Mouse (Mus musculus) hindbrain, embryonic 11.5 days (tissue): Measurements from ENCODE around the gene Cops7b. TPM values are rescaled to one million over a fixed set of nuclear protein-coding genes. Genes with fewer than 3 reads are reported as not detected.

Experiments
- ATAC-seq: fragments of 200-750 bp; cut with Nextera tagmentation; 2 replicates; pipeline ENCODE4 v1.8.0; 2017; ENCODE audit warnings: mild to moderate bottlenecking, moderate TSS enrichment, moderate library complexity; ENCODE audit not compliant: low FRiP score
- DNase-seq: peaks from one replicate; pipeline ENCODE4 v3.0.0-alpha.2; 2015; ENCODE audit warnings: low spot score
- H3K27ac ChIP-seq: fragments of 300-500 bp; sonication (generic); 2 replicates; pipeline ENCODE4 v1.5.1; 2014; ENCODE audit warnings: mild to moderate bottlenecking, low read depth, low read length
- H3K27me3 ChIP-seq: fragments of 300-500 bp; sonication (generic); 2 replicates; pipeline ENCODE4 v1.6.1; 2014; ENCODE audit warnings: mild to moderate bottlenecking, low read length, moderate library complexity, mixed read lengths; ENCODE audit not compliant: control insufficient read depth, insufficient read depth
- H3K36me3 ChIP-seq: fragments of 300-500 bp; sonication (generic); 2 replicates; pipeline ENCODE4 v1.6.1; 2014; ENCODE audit warnings: mild to moderate bottlenecking, low read length, moderate library complexity, mixed read lengths; ENCODE audit not compliant: control insufficient read depth, insufficient read depth
- H3K4me1 ChIP-seq: fragments of 300-500 bp; sonication (generic); replicated peaks from 2 replicates; pipeline ENCODE4 v1.6.1; 2014; ENCODE audit warnings: low read length, mixed read lengths; ENCODE audit not compliant: control insufficient read depth, insufficient read depth
- H3K4me2 ChIP-seq: fragments of 300-500 bp; sonication (generic); replicated peaks from 2 replicates; pipeline ENCODE4 v1.6.1; 2014; ENCODE audit warnings: mild to moderate bottlenecking, low read depth, low read length
- H3K4me3 ChIP-seq: fragments of 300-500 bp; sonication (generic); 2 replicates; pipeline ENCODE4 v1.5.1; 2014; ENCODE audit warnings: low read depth, low read length
- H3K9ac ChIP-seq: fragments of 300-500 bp; sonication (generic); 2 replicates; pipeline ENCODE4 v1.6.1; 2014; ENCODE audit warnings: low read depth, low read length
- H3K9me3 ChIP-seq: fragments of 300-500 bp; sonication (generic); 2 replicates; pipeline ENCODE4 v1.6.1; 2016; ENCODE audit warnings: low read length; ENCODE audit not compliant: control insufficient read depth
- WGBS: fragments of 180-500 bp; shearing (Covaris S2); extraction: QIAGEN DNeasy Blood & Tissue Kit; methylation state at CpG from one replicate; pipeline ENCODE4 v1.1.7; 2014; 5-methylcytosine and 5-hydroxymethylcytosine counted together
- polyA plus RNA-seq: library from polyadenylated mRNA; unstranded; fragments of >200 nt; fragmentation: Nextera tagmentation; extraction: Ambion mirVana; gene quantifications from 2 replicates; pipeline ENCODE4 v1.2.1, GENCODE M21; 2014

Gene Cops7b
- polyA plus RNA-seq, 1 experiment from 2014 or later: 49.7 TPM

DNA sequence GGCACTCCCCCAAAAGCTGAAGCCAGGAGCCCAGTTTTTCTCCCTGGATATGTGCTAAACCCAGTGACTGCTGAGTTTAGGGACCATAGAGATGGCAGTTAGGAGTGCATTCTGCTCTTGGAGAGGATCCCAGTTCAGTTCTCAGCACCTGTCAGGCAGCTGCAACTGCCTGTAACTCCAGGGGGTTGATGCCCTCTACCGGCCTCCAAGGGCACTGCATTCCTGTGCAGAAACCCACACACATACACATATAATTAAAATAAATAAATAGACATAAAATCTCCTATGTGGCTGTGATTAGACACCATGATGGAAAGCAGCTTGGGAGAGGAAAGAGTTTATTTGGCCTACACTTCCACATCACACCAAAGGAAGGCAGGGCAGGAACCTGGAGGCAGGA is 29.4 kb downstream of the Cops7b start:
- H3K27ac ChIP-seq: no peak overlapping the region
- no peaks in the 10 kb centered on the region for H3K9me3 ChIP-seq
- H3K4me2 ChIP-seq: no peak overlapping the region
- H3K4me3 ChIP-seq: no peak overlapping the region
- ATAC-seq (no peak), DNase-seq (no peak)
- H3K27me3 ChIP-seq: no peaks in the 10 kb centered on the region
- H3K36me3 ChIP-seq: no peaks in the 10 kb centered on the region; the same call in 1 of the 2 replicates
- H3K9ac ChIP-seq: no peak overlapping the region
- H3K4me1 ChIP-seq: no peaks in the 10 kb centered on the region
- 65% methylated on average over 1 of the region's 1 CpGs for WGBS

- Histone ChIP-seq H3K4me3 (no peak overlapping the region), H3K4me2 (no peak overlapping the region), H3K36me3 (no peaks in the 10 kb centered on the region; the same call in 1 of the 2 replicates), H3K27ac (no peak overlapping the region), H3K9me3 (no peaks in the 10 kb centered on the region), H3K4me1 (no peaks in the 10 kb centered on the region), H3K9ac (no peak overlapping the region), H3K27me3 (no peaks in the 10 kb centered on the region)
- peak; percentile 23 for DNase-seq
- ATAC-seq: no peak
Measured at GRCm38 (mm10) chr1:86614269-86614668, 31.6 kb downstream of the Cops7b start.

DNA sequence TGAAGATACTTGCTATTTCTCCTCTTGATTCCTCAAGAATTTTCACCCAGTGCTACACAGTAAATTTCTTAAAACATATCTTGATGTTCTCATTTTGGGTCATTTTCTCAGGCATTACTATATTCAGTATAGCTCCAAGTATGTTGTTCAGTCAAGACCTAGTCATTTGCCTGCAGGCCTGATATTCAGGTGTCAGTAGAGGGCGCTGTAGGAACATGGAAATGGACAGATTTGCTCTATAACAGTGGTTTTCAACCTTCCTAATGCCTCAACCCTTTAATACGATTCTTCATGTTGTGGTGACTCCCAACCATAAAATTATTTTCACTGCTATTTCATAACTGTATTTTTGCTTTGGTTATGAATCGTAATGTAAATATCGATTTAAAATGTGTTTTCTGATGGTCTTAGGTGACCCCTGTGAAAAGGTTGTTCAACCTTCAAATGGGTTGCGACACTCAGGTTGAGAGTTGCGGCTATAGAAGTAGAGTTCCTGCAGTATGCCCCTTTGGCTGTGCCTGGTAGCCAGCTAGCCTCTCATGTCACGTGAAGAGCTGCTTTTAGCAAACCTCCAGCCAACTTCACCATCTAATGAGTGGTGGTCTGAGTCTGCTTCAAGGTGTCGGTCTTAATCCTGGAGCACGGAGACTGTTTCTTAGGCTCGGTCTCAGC is 35.9 kb downstream of the Cops7b start:
- DNase-seq (peak; percentile 82), ATAC-seq (no peak)
- H3K9ac ChIP-seq: no peak overlapping the region
- no peak overlapping the region for H3K4me3 ChIP-seq
- H3K4me2 ChIP-seq: no peak overlapping the region
- H3K27me3 ChIP-seq: no peaks in the 10 kb centered on the region
- WGBS: 59% methylated on average over 10 of the region's 10 CpGs
- no peaks in the 10 kb centered on the region for H3K4me1 ChIP-seq
- H3K36me3 ChIP-seq: no peaks in the 10 kb centered on the region
- H3K9me3 ChIP-seq: no peaks in the 10 kb centered on the region
- H3K27ac ChIP-seq: no peak overlapping the region

DNA sequence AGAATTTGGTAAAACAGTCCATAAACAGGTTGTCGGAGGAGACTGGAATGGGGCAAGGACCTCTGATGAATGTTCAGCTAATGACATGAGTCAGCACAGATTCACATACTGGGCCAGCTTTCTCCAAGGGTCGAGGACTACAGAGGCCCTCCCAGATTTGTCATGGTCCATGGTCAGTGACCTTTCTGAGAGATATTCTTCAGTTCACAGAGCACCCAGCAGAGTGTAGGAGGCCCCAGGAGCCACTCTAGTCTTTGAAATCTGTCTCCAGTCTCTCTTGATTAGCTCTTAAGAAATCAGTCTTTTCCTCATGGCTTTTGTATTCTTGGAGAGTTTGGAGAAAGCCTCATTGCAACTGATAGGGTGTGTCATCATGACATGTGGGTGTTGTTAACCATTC is 39.6 kb downstream of the Cops7b start:
- no peak overlapping the region for H3K4me3 ChIP-seq
- ATAC-seq: no peak
- H3K9ac ChIP-seq: no peak overlapping the region
- no peaks in the 10 kb centered on the region for H3K36me3 ChIP-seq
- H3K27me3 ChIP-seq: no peaks in the 10 kb centered on the region
- WGBS: 69% methylated on average over 2 of the region's 2 CpGs
- no peaks in the 10 kb centered on the region for H3K9me3 ChIP-seq
- no peak overlapping the region for H3K27ac ChIP-seq
- DNase-seq: no peak
- no peak overlapping the region for H3K4me2 ChIP-seq
- no peaks in the 10 kb centered on the region for H3K4me1 ChIP-seq

- no peak for DNase-seq
- Histone ChIP-seq H3K4me3 (no peak overlapping the region), H3K36me3 (no peaks in the 10 kb centered on the region), H3K4me1 (no peaks in the 10 kb centered on the region), H3K9ac (no peak overlapping the region), H3K4me2 (no peak overlapping the region), H3K27me3 (no peaks in the 10 kb centered on the region), H3K9me3 (no peaks in the 10 kb centered on the region), H3K27ac (no peak overlapping the region)
- WGBS: 71% methylated on average over 16 of the region's 16 CpGs
- no peak for ATAC-seq
Measured at GRCm38 (mm10) chr1:86623001-86624000, 40.6 kb downstream of the Cops7b start.

DNA sequence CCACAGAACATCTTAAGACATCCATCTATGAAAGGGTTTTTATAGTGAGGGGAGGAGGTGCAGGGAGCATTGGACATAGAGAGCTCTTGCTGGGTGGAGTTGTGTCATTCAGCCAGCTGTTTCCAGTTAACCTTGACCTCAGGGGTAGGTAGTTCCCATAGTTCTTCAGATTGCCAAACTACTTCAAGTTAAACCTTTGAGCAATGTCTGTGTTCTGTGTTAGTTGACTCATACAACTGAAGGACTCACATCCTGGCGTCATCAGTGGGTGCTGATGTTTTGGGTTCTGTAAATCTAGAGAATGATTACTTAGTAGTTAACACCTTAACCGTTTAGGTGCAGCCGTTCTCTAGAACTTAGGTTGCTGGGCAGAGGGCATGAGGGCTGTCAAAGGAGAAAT is 45.6 kb downstream of the Cops7b start:
- Histone ChIP-seq H3K4me3 (no peak overlapping the region), H3K4me2 (no peak overlapping the region), H3K27me3 (no peaks in the 10 kb centered on the region), H3K4me1 (no peaks in the 10 kb centered on the region), H3K9me3 (no peaks in the 10 kb centered on the region), H3K36me3 (no peaks in the 10 kb centered on the region), H3K9ac (no peak overlapping the region), H3K27ac (no peak overlapping the region)
- DNase-seq (no peak), ATAC-seq (no peak)
- WGBS: 73% methylated on average over 3 of the region's 3 CpGs

GRCm38 (mm10) chr1:86629936-86630335 is 47.2 kb downstream of the Cops7b start:
- Histone ChIP-seq H3K9ac (no peak overlapping the region), H3K4me2 (no peak overlapping the region), H3K36me3 (no peaks in the 10 kb centered on the region), H3K4me3 (no peak overlapping the region), H3K27ac (no peak overlapping the region), H3K27me3 (no peaks in the 10 kb centered on the region), H3K4me1 (no peaks in the 10 kb centered on the region), H3K9me3 (no peaks in the 10 kb centered on the region)
- no peak for ATAC-seq
- 51% methylated on average over 4 of the region's 4 CpGs for WGBS
- no peak for DNase-seq

GRCm38 (mm10) chr1:86630527-86630926 is 47.8 kb downstream of the Cops7b start:
- DNase-seq (no peak), ATAC-seq (no peak)
- H3K9me3 ChIP-seq: no peaks in the 10 kb centered on the region
- no peaks in the 10 kb centered on the region for H3K36me3 ChIP-seq
- no peaks in the 10 kb centered on the region for H3K4me1 ChIP-seq
- no peaks in the 10 kb centered on the region for H3K27me3 ChIP-seq
- H3K27ac ChIP-seq: no peak overlapping the region
- no peak overlapping the region for H3K9ac ChIP-seq
- H3K4me3 ChIP-seq: no peak overlapping the region
- no peak overlapping the region for H3K4me2 ChIP-seq
- WGBS: 80% methylated on average over 4 of the region's 4 CpGs
